Mouse (Mus musculus) neural tube, embryonic 10.5 days (tissue): Measurements from ENCODE around the gene Rad21l.
"Not testable (repeated sequence)": the region's sequence is repeated elsewhere in the genome, so short reads cannot be mapped to it uniquely, and the experiment has no call there.

Source experiments
- DNase-seq: peaks from one replicate; pipeline ENCODE4 v3.0.0-alpha.2; 2017; ENCODE audit warnings: low spot score; ENCODE audit errors: extremely low spot score

Rad21l gene

GRCm38 (mm10) chr2:151629310-151629709 lies 39.0 kb downstream of the Rad21l start:
- no peak for DNase-seq

GRCm38 (mm10) chr2:151628011-151628410 lies 40.3 kb downstream of the Rad21l start:
- no peak for DNase-seq

- DNase-seq: no peak
These were observed 42.0 kb downstream of the Rad21l start for GRCm38 (mm10) chr2:151626296-151626695.

GRCm38 (mm10) chr2:151623776-151624175 lies 44.6 kb downstream of the Rad21l start:
- no peak for DNase-seq

- DNase-seq: no peak
These were observed 51.6 kb downstream of the Rad21l start for GRCm38 (mm10) chr2:151616551-151617329.

- not testable (repeated sequence) for DNase-seq
These were observed 52.6 kb downstream of the Rad21l start for GRCm38 (mm10) chr2:151615779-151616178.

GRCm38 (mm10) chr2:151609974-151610373 lies 58.4 kb downstream of the Rad21l start:
- DNase-seq: no peak

- no peak for DNase-seq
These were observed 59.9 kb downstream of the Rad21l start for GRCm38 (mm10) chr2:151608435-151608834.

- DNase-seq: no peak
These were observed 62.8 kb downstream of the Rad21l start for GRCm38 (mm10) chr2:151605437-151605987.

GRCm38 (mm10) chr2:151603630-151604029 lies 64.7 kb downstream of the Rad21l start:
- peak; percentile 29 for DNase-seq

GRCm38 (mm10) chr2:151602106-151602505 lies 66.2 kb downstream of the Rad21l start:
- DNase-seq: no peak

GRCm38 (mm10) chr2:151598068-151598467 lies 70.3 kb downstream of the Rad21l start:
- DNase-seq: no peak
